Mouse (Mus musculus): Measurements from ENCODE around the gene Jund.

- TF ChIP-seq NELFE (IDR thresholded peaks at IDR 0.05; ENCODE audit: low read depth, low read length) (no peak), POLR2AphosphoS2 (IDR thresholded peaks at IDR 0.05; ENCODE audit: low read depth, low read length) (no peak), CTCF (conservative IDR thresholded peaks at IDR 0.05 in 1 of 2, IDR thresholded peaks at IDR 0.05 in 1 of 2; ENCODE audit: low read depth in 2 of 2, low read length in 2 of 2) (no peak), ZC3H11A (IDR thresholded peaks at IDR 0.05; ENCODE audit: low read depth, low read length) (no peak)
Measured at GRCm38 (mm10) chr8:70687576-70687975, 11.2 kb upstream of the Jund start.

Data from CH12.LX (cell line).